Mouse (Mus musculus) MEL (cell line): Measurements from ENCODE around the gene Gng12. TPM values are rescaled to one million over a fixed set of nuclear protein-coding genes. Genes with fewer than 3 reads are reported as not detected.
A peak's percentile ranks its signal among the peaks of the same experiment; 100 is the strongest.
"Not testable (repeated sequence)": the region's sequence is repeated elsewhere in the genome, so short reads cannot be mapped to it uniquely, and the experiment has no call there.

ENCODE experiments used
- DNase-seq: peaks from one replicate; pipeline ENCODE4 v3.0.0; 2011; ENCODE audit warnings: low read depth, low spot score
- H3K27ac ChIP-seq: 2 replicates; pipeline ENCODE4 v1.5.1; 2012; ENCODE audit warnings: low read depth, mild to moderate bottlenecking, control low read depth, low read length, moderate library complexity; ENCODE audit not compliant: control insufficient read depth
- H3K27me3 ChIP-seq, 2 experiments: fragments of 150-350 bp in 1 of 2; sonication (generic) in 1 of 2; 2 replicates each; pipeline ENCODE4 v1.6.1; 2012; ENCODE audit warnings: low read length in 2 of 2, mild to moderate bottlenecking in 2 of 2, improper control_type of control experiment in 1 of 2, moderate library complexity in 1 of 2; ENCODE audit not compliant: insufficient read depth in 2 of 2, control insufficient read depth in 1 of 2
- H3K36me3 ChIP-seq, 2 experiments: 2 replicates each; pipeline ENCODE4 v1.6.1; 2012 to 2014; ENCODE audit warnings: low read length in 2 of 2, improper control_type of control experiment in 1 of 2, inconsistent platforms in 1 of 2, mild to moderate bottlenecking in 1 of 2; ENCODE audit not compliant: insufficient read depth in 2 of 2, control insufficient read depth in 1 of 2
- H3K4me1 ChIP-seq, 2 experiments: fragments of 150-350 bp in 1 of 2; sonication (generic) in 1 of 2; 2 replicates each; pipeline ENCODE4 v1.6.1; 2012; ENCODE audit warnings: low read length in 2 of 2, improper control_type of control experiment in 1 of 2, mild to moderate bottlenecking in 1 of 2; ENCODE audit not compliant: insufficient read depth in 2 of 2, control insufficient read depth in 1 of 2
- H3K4me3 ChIP-seq, 2 experiments: fragments of 150-350 bp in 1 of 2; sonication (generic) in 1 of 2; 2 replicates each; pipeline ENCODE4 v1.5.1; 2012; ENCODE audit warnings: low read depth in 2 of 2, low read length in 2 of 2, mild to moderate bottlenecking in 2 of 2, moderate library complexity in 2 of 2, control low read depth in 1 of 2, improper control_type of control experiment in 1 of 2; ENCODE audit not compliant: control insufficient read depth in 1 of 2, insufficient read depth in 1 of 2
- H3K79me2 ChIP-seq: 2 replicates; pipeline ENCODE4 v1.6.1; 2012; ENCODE audit warnings: mild to moderate bottlenecking, low read length, moderate library complexity; ENCODE audit not compliant: control insufficient read depth, poor library complexity, insufficient read depth
- H3K9ac ChIP-seq: 2 replicates; pipeline ENCODE4 v1.6.1; 2012; ENCODE audit warnings: low read depth, mild to moderate bottlenecking, control low read depth, low read length, moderate library complexity; ENCODE audit not compliant: control insufficient read depth, poor library complexity, severe bottlenecking
- H3K9me3 ChIP-seq: fragments of 150-350 bp; sonication (generic); replicated peaks from 2 replicates; pipeline ENCODE4 v1.6.1; 2012; ENCODE audit warnings: mild to moderate bottlenecking, low read length, improper control_type of control experiment, moderate library complexity; ENCODE audit not compliant: insufficient read depth
- CTCF ChIP-seq, 3 experiments: IDR thresholded peaks in 2 of 3; conservative IDR thresholded peaks in 1 of 3; 2 replicates each; pipeline ENCODE4 v1.5.1; 2011 to 2012; ENCODE audit warnings: low read length in 3 of 3, low read depth in 2 of 3, mild to moderate bottlenecking in 2 of 3, improper control_type of control experiment in 1 of 3, inconsistent platforms in 1 of 3, mixed read lengths in 1 of 3, moderate library complexity in 1 of 3; ENCODE audit not compliant: control insufficient read depth in 1 of 3, insufficient read depth in 1 of 3, poor library complexity in 1 of 3, severe bottlenecking in 1 of 3
- EP300 ChIP-seq, 2 experiments: IDR thresholded peaks; 2 replicates each; pipeline ENCODE4 v1.6.1; 2011; ENCODE audit warnings: improper control_type of control experiment in 2 of 2, low read length in 2 of 2, low read depth in 1 of 2, mild to moderate bottlenecking in 1 of 2
- ETS1 ChIP-seq: IDR thresholded peaks from 2 replicates; pipeline ENCODE4 v1.6.1; 2012; ENCODE audit warnings: low read depth, mild to moderate bottlenecking, inconsistent platforms, low read length, improper control_type of control experiment, moderate library complexity
- KAT2A ChIP-seq: conservative IDR thresholded peaks from 2 replicates; pipeline ENCODE4 v1.6.1; 2012; ENCODE audit warnings: low read depth, low read length, improper control_type of control experiment, inconsistent platforms
- MAFK ChIP-seq: IDR thresholded peaks from 2 replicates; pipeline ENCODE4 v1.6.1; 2011; ENCODE audit warnings: low read depth, mild to moderate bottlenecking, low read length, improper control_type of control experiment, borderline replicate concordance
- MXI1 ChIP-seq: IDR thresholded peaks from 2 replicates; pipeline ENCODE4 v1.6.1; 2011; ENCODE audit warnings: mild to moderate bottlenecking, low read depth, low read length, improper control_type of control experiment
- NRF1 ChIP-seq: IDR thresholded peaks from 2 replicates; pipeline ENCODE4 v1.6.1; 2014; ENCODE audit warnings: low read depth, mild to moderate bottlenecking, inconsistent platforms, low read length, improper control_type of control experiment, moderate library complexity; ENCODE audit not compliant: poor library complexity, insufficient read depth, severe bottlenecking
- POLR2AphosphoS2 ChIP-seq: IDR thresholded peaks from 2 replicates; pipeline ENCODE4 v1.6.1; 2011; ENCODE audit warnings: low read length, improper control_type of control experiment
- POLR2AphosphoS5 ChIP-seq: IDR thresholded peaks from 2 replicates; pipeline ENCODE4 v1.6.1; 2012; ENCODE audit warnings: low read depth, borderline replicate concordance, mild to moderate bottlenecking, inconsistent platforms, low read length, moderate library complexity, mixed read lengths
- RAD21 ChIP-seq: IDR thresholded peaks from 2 replicates; pipeline ENCODE4 v1.6.1; 2011; ENCODE audit warnings: mild to moderate bottlenecking, low read depth, low read length, improper control_type of control experiment
- TBP ChIP-seq: IDR thresholded peaks from 2 replicates; pipeline ENCODE4 v1.8.0; 2011; ENCODE audit warnings: low read depth, low read length, improper control_type of control experiment
- TCF12 ChIP-seq: IDR thresholded peaks from 2 replicates; pipeline ENCODE4 v1.6.1; 2014; ENCODE audit warnings: low read depth, mild to moderate bottlenecking, inconsistent platforms, low read length, improper control_type of control experiment, moderate library complexity
- USF2 ChIP-seq, 2 experiments: IDR thresholded peaks; 2 replicates each; pipeline ENCODE4 v1.6.1; 2011 to 2012; ENCODE audit warnings: improper control_type of control experiment in 2 of 2, low read length in 2 of 2, borderline replicate concordance in 1 of 2, inconsistent platforms in 1 of 2, low read depth in 1 of 2, mild to moderate bottlenecking in 1 of 2; ENCODE audit not compliant: insufficient read depth in 1 of 2
- ZKSCAN1 ChIP-seq: IDR thresholded peaks from 2 replicates; pipeline ENCODE4 v1.6.1; 2012; ENCODE audit warnings: low read depth, mild to moderate bottlenecking, inconsistent platforms, low read length, improper control_type of control experiment, moderate library complexity
- ZNF384 ChIP-seq: IDR thresholded peaks from 2 replicates; pipeline ENCODE4 v1.6.1; 2012; ENCODE audit warnings: low read depth, mild to moderate bottlenecking, inconsistent platforms, low read length, improper control_type of control experiment
- polyA plus RNA-seq, 2 experiments: library from polyadenylated mRNA; stranded (reverse) in 1 of 2; unstranded in 1 of 2; fragments of >175 nt in 1 of 2; fragments of >200 nt in 1 of 2; gene quantifications; 2 replicates each; pipeline versions ENCODE4 v1.2.1 to v1.2.4; 2012; ENCODE audit warnings: low replicate concordance in 2 of 2, low read depth in 1 of 2; ENCODE audit not compliant: insufficient read length in 2 of 2, insufficient read depth in 1 of 2, missing spikeins in 1 of 2
- total RNA-seq: library from RNA; depleted of rRNA; stranded (reverse); fragments of 300-350 nt; gene quantifications from 2 replicates; pipeline ENCODE4 v1.2.3, GENCODE M21; 2012

The Gng12 gene
- total and polyA plus RNA-seq, 3 experiments = 16.8 to 44.0 TPM; not detected in 1

GRCm38 (mm10) chr6:66962582-66963043 lies 66.4 kb downstream of the Gng12 start (continued):
- TF ChIP-seq NRF1 = no peak
- no peak for TF ChIP-seq USF2 (IDR thresholded peaks at IDR 0.05; ENCODE audit: borderline replicate concordance in 1 of 2, insufficient read depth in 1 of 2, low read depth in 1 of 2, low read length in 2 of 2)
- no peak for TF ChIP-seq TBP
- peak; percentile 58 for TF ChIP-seq ETS1
- TF ChIP-seq ZKSCAN1 = no peak
- peak; percentile 51 to 54; a peak in 2 of 4 replicates for TF ChIP-seq EP300 (IDR thresholded peaks at IDR 0.05; ENCODE audit: low read depth in 1 of 2, low read length in 2 of 2)
- TF ChIP-seq TCF12 = peak; percentile 25; the same call in 1 of the 2 replicates
- TF ChIP-seq POLR2AphosphoS5 = no peak
- no peak for TF ChIP-seq KAT2A
- TF ChIP-seq POLR2AphosphoS2 = no peak
- no peak; the same call in 1 of the 2 replicates for TF ChIP-seq MXI1

- Histone ChIP-seq H3K4me1 (peaks cover 8 to 21% of the 10 kb centered on the region in 2 experiments; a peak in 3 of 4 replicates), H3K27me3 (no peaks in the 10 kb centered on the region), H3K79me2 (no peaks in the 10 kb centered on the region), H3K27ac (peak overlapping the region; percentile 0; the same call in 1 of the 2 replicates), H3K36me3 (peaks cover 0 to 12% of the 10 kb centered on the region in 2 experiments; a peak in 3 of 4 replicates), H3K9me3 (no peaks in the 10 kb centered on the region), H3K9ac (no peak overlapping the region)
- DNase-seq = no peak
- peak; percentile 67; the same call in 1 of the 2 replicates for TF ChIP-seq ZNF384
- TF ChIP-seq MAFK = no peak
- TF ChIP-seq, all 39 proteins: peak for 1
- no peak overlapping the region for H3K4me3 ChIP-seq
Observed at GRCm38 (mm10) chr6:66963068-66963467, 66.9 kb downstream of the Gng12 start.

- not testable (repeated sequence) for H3K27ac ChIP-seq, H3K36me3 ChIP-seq, H3K9me3 ChIP-seq, H3K79me2 ChIP-seq, H3K4me3 ChIP-seq, H3K27me3 ChIP-seq, H3K9ac ChIP-seq, DNase-seq
- peaks cover 8 to 15% of the 10 kb centered on the region in 2 experiments; a peak in 3 of 4 replicates for H3K4me1 ChIP-seq
- TF ChIP-seq RAD21 = peak; percentile 8
- TF ChIP-seq CTCF (IDR thresholded peaks at IDR 0.05 in 2 of 3, conservative IDR thresholded peaks at IDR 0.05 in 1 of 3; ENCODE audit: control insufficient read depth in 1 of 3, insufficient read depth in 1 of 3, low read depth in 2 of 3, low read length in 3 of 3, poor library complexity in 1 of 3, severe bottlenecking in 1 of 3) = peak in 2 of 3 experiments; percentile 4 to 13; a peak in 1 of 6 replicates
Observed at GRCm38 (mm10) chr6:66963651-66964050, 67.5 kb downstream of the Gng12 start.
